Mouse (Mus musculus) left cerebral cortex, postnatal 10 days (tissue): Measurements from ENCODE around the gene Il12a. TPM values are rescaled to one million over a fixed set of nuclear protein-coding genes. Genes with fewer than 3 reads are reported as not detected.

Experiments
- DNase-seq, 2 experiments: peaks; one replicate each; pipeline ENCODE4 v3.0.0; 2021 to 2022; ENCODE audit warnings: low spot score in 2 of 2, mixed read lengths in 1 of 2; ENCODE audit errors: extremely low spot score in 1 of 2
- intact Hi-C: fragments of 180-260 bp; cut with DNase I; formaldehyde crosslinking; loops from one replicate; pipeline ENCODE4 v1.15.1; 2025
- total RNA-seq, 2 experiments: library from RNA; stranded (reverse); gene quantifications; 2 replicates each; pipeline ENCODE4 v1.2.3; 2021

The Il12a gene
- total RNA-seq, result under 1 TPM; 0.93 to 0.94 TPM

- intact Hi-C loops, result loop anchor here (5.0 kb wide), 1 partner anchor 43 kb away; no protein-coding TSS in a partner anchor
- DNase-seq, result no peak
Observed at GRCm38 (mm10) chr3:68690344-68690743, at the start of gene Il12a. TSS of gene Il12a (plus strand) at chr3:68690644.

DNA sequence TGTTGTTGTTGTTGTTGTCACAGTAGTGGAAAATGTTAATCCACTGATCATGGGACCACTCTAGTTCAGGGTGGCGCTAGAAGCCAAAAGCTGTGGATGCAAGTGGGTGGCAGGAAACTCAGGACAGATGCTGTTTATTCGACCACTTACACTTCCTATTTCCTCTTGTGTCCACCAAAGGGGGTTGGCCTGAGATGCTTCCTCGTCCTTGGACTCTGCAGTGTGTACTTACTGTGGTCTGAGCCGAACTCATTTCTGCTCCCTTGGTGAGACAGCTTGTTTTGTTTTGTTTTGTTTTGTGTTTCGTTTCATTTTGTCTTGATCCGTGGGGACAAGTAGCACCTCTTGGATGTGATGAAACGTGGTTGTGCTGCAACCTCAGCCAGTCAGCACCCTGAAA is 47.5 kb upstream of the Il12a start:
- DNase-seq, result no peak
- intact Hi-C loops, result no loop called here

DNA sequence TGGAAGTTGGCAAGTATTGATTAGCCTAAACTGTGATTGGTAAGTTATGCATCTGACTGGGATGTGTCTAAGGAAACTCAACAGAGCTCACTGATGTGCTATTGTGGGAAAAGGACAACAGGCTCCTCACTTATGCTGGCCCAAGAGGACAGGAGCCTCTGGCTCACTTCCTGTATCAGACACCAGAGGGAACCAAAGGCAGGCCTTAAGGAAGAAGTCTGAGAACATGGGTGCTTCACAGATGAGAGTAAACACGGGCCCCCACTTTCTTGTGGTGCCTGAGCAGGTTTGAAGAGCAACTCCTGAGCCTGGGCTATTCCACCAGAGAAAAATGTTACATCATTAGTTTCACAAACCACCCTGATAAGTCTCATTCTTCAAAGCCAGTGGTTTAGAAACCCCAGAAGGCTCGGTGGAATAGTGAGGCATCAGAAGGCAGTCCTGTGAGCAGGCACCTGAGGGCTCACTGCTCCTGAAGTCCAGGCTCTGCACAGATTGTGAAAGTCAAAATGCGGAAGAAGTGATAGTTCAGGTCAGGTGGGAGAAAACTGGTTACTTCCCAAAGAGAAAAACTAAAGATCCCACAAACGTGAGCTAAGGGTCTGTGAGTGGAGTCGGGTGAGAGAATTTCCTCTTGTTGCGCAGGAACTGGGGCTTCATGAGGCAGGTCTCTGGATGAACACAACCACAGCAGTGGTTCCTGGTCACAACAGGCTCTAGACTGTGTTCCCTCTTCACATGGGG is 43.9 kb upstream of the Il12a start:
- no peak for DNase-seq
- intact Hi-C loops, result loop anchor here (1.0 to 5.0 kb wide), 2 partner anchors 46 to 63 kb away; partner anchors contain the start of gene Il12a

DNA sequence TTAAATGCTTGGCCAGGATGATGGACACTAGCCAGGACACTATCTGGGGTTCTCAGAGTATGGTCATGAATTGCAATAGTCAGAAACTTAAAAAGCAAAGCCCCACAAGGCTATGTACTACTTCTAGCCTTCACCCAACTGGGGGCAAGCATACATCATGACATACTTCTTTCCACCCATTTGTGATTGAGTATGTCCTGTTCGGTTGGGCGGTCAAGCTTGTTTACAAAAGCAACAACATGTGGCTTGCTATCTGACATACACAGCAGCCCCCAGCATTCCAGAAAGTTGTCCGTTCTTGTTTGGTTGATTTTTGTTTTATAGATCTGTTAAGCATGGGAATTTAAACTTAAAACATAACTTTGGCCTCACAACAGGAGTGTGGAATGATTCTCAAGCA is 43.2 kb upstream of the Il12a start:
- intact Hi-C loops, result loop anchor here (5.0 kb wide), 1 partner anchor 45 kb away; the partner anchor contains the start of gene Il12a
- DNase-seq, result no peak

GRCm38 (mm10) chr3:68650251-68650650 is 40.2 kb upstream of the Il12a start:
- no peak for DNase-seq
- intact Hi-C loops, result no loop called here

- intact Hi-C loops, result no loop called here
- no peak for DNase-seq
Observed at GRCm38 (mm10) chr3:68656607-68657352, 33.7 kb upstream of the Il12a start.

DNA sequence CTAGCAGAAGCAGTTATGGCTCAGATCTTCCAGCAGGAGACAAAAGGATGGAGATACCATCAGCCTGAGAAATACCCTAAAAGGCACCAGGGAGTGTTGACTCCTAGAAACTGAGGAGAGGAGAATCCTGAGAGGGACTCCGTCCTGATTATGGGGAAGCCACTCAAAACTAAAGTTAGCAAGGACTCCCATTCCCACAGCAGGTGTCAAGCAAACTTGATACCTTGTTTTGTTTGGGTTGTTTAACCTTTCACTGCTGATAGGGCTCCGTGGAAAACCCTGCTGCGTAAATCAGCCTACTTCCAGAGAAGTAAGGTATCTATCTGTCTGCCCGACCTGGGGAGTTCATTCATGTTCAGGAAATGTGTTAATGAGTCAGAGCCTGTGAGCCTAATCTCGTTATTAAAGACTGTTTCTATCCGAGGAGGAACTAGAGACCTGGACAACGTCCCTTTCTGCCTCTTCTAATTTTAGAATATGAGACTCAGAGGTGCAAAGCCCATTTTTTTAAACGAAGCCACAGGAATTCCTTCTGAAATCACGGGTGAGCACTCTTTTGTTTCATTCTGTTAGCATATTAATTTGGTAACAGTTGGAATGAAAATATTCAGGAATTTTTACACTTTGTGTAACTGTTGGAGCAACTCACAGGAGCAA is 32.7 kb upstream of the Il12a start:
- no peak for DNase-seq
- intact Hi-C loops, result no loop called here

DNA sequence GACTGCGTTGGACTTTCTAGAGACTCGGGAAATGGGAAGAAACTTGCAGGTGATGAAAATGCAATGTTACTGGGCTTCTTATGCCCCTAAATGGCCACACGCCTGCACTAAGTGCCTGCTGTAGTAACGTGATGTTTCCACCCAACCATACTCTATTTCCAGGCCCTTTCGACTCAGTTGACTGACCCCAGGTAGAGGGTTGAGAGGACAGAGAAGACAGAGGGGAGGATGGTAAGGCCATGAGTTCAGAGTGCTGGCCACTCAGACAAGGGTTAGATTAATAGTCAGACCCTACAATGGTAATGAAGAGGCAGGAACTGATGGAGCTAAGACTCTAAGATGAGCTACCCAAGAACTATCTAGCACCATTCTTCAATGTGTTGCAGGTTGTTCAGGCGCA is 30.4 kb upstream of the Il12a start:
- intact Hi-C loops, result loop anchor here (5.0 kb wide), 1 partner anchor 47 kb away; no protein-coding TSS in a partner anchor
- no peak for DNase-seq

- intact Hi-C loops, result loop anchor here (5.0 kb wide), 1 partner anchor 47 kb away; no protein-coding TSS in a partner anchor
- no peak for DNase-seq
Observed at GRCm38 (mm10) chr3:68660538-68660937, 29.9 kb upstream of the Il12a start.

DNA sequence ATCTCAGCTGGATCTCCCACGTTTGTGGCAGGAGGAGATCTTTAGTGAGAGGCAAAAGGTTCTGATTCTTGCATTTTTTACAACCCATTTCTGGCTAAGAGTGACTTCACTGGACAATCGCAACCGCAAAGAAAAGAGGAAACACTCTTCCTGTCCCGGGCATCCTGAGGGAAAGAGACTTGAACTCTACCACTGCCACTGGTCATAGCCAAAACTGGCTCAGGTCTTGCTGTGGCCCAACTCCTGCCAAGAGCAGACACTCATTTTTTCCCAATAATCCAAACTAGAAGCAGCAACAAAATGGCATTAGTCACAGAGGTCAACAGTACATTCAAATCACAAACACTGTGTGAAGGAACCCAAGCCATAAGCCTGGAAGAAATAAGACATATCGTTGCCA is 28.1 kb upstream of the Il12a start:
- intact Hi-C loops, result loop anchor here (5.0 kb wide), 1 partner anchor 45 kb away; no protein-coding TSS in a partner anchor
- no peak for DNase-seq

GRCm38 (mm10) chr3:68664337-68664736 is 26.1 kb upstream of the Il12a start:
- DNase-seq, result no peak
- intact Hi-C loops, result loop anchor here (5.0 kb wide), 1 partner anchor 43 kb away; no protein-coding TSS in a partner anchor

DNA sequence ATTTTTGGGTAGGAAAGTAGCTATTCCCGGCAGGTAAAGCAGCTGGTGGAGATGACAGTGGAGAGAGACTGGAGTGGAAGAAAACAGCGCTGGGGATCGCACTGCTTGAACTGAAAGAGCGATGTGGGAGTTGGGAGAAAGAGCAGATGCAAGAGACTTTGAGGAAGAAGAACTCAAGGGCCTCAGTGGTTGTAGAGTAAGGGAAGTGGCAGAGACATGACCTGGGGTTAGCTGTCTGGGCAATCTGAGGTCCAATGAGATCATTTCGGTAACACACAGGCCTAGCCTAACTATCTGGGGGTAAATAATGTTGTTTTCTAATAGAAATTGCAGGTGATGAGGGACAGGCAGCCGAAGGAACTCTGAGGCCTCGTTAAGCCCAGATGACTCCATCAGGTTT is 24.1 kb upstream of the Il12a start:
- no peak for DNase-seq
- intact Hi-C loops, result no loop called here

- intact Hi-C loops, result no loop called here
- no peak for DNase-seq
Observed at GRCm38 (mm10) chr3:68667852-68668251, 22.6 kb upstream of the Il12a start.

DNA sequence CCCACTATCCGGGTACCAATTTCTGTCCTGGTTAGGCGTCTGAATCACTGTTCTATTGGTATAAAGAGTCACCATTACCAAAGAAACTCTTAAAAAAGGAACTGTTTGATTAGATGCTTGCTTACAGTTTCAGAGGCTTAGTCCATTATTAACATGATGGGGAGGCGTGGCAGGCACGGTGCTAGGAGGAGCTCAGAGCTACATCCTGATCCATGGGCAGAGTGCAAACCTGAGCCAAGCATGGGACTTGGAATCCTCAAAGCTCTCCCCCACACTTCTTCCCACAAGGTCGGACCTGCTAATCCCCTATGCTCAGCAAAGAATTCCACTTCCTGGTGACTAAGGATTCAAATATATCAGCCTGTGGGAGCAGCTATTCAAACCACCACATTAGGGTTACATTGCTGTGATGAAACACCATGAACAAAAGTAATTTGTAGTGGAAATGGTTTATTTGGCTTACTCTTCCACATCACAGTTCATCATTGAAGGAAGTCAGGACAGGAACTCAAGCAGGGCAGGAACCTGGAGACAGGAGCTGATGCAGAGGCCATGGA is 20.9 kb upstream of the Il12a start:
- intact Hi-C loops, result no loop called here

GRCm38 (mm10) chr3:68674721-68675120 is 15.7 kb upstream of the Il12a start:
- intact Hi-C loops, result loop anchor here (5.0 kb wide), 1 partner anchor 57 kb away; no protein-coding TSS in a partner anchor
- DNase-seq, result no peak

More for the DNA sequence above, 20.9 kb upstream of the Il12a start:
- no peak for DNase-seq

- no peak for DNase-seq
- intact Hi-C loops, result loop anchor here (5.0 kb wide), 1 partner anchor 58 kb away; no protein-coding TSS in a partner anchor
Observed at GRCm38 (mm10) chr3:68675216-68675835, 15.1 kb upstream of the Il12a start.

GRCm38 (mm10) chr3:68675980-68676678 is 14.3 kb upstream of the Il12a start:
- intact Hi-C loops, result loop anchor here (5.0 kb wide), 1 partner anchor 59 kb away; no protein-coding TSS in a partner anchor
- DNase-seq, result no peak

DNA sequence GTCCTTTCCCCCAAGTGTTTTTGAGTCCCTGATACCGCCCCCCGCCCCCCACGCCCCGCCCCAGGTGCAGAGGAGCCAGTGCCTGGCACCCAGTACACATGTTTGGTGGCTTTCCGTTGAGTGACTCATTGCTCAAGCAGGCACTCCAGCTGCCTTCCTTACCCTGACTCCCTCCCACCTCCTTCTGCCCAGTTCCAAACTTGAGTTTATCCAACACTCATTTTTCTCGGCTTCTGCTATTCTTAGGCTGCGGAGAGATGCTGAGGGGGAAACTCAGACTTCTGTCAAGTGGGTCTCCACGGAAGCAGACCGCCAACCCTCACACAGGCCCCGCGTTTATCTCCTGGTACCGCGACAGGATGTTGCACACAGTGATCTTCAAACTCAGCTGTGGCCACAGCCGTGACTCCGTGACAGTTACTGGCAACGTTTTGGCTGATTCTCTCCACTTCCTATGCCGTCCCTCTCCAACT is 13.6 kb upstream of the Il12a start:
- intact Hi-C loops, result loop anchor here (5.0 kb wide), 1 partner anchor 60 kb away; no protein-coding TSS in a partner anchor
- DNase-seq, result peak; percentile 62 to 75
